Mouse (Mus musculus): ENCODE results near the gene Ttll11. TPM values are rescaled to one million over a fixed set of nuclear protein-coding genes. Genes with fewer than 3 reads are reported as not detected.

Ttll11 gene
- polyA plus RNA-seq, 1 experiment, result not detected

GRCm38 (mm10) chr2:35797998-35798397, 181.7 kb downstream of the Ttll11 start:
- no peak for TF ChIP-seq CTCF (IDR thresholded peaks at IDR 0.05; ENCODE audit: low read depth, low read length)
- no peak for TF ChIP-seq POLR2A (IDR thresholded peaks at IDR 0.05; ENCODE audit: borderline replicate concordance, low read depth, low read length)
- Histone ChIP-seq H3K4me1 (ENCODE audit: control insufficient read depth, insufficient read depth, low read length) (no peaks in the 10 kb centered on the region), H3K27ac (ENCODE audit: insufficient read depth, low read depth, low read length) (no peak overlapping the region), H3K4me3 (ENCODE audit: insufficient read depth, low read length) (no peak overlapping the region)

DNA sequence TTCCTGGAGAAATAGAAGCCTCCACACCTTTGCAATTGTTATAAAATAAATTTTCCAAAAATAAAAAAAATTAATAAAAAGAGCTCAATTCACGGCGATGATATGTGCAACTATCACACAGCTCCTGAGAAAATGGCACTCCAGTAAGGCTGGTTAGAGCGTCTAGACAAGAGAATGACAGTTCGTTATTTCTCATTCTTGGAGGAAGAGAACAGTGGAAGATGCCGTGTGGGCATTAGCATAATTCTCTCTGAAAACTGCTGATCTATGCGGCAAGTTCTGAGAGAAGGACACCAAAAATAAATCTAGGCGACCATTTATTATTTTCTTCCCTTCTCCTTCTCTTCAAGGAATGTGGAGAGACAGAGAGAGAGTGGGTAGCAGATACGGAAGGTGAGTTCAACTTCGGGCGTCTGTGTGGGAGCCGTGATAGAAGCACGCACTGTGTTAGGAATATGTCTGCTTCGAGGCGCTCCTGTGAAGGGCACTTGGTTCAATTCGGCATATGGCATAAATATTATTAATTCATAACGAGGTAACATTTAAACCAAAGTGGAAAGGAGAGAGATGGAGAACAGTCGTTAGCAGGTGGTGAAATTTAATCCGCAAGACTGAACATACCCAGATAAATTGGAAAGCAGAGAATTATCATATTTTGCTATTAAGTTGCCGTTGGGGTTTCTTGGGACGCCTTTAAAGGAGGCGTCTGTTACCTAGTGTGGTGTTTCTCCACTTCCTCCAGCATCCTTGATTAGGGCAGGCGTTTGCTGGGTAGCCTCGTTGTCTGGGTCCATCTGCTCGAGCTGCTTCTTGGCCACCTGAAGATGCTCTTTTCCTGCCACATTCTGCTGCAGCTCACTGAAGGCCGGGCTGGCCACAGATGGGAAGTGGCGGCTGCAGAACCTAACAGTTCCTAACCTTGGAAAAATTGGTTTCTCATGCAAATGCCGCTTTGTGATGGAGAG, 190.1 kb downstream of the Ttll11 start:
- no peaks in the 10 kb centered on the region for H3K4me1 ChIP-seq (ENCODE audit: control insufficient read depth, insufficient read depth, low read length)

DNA sequence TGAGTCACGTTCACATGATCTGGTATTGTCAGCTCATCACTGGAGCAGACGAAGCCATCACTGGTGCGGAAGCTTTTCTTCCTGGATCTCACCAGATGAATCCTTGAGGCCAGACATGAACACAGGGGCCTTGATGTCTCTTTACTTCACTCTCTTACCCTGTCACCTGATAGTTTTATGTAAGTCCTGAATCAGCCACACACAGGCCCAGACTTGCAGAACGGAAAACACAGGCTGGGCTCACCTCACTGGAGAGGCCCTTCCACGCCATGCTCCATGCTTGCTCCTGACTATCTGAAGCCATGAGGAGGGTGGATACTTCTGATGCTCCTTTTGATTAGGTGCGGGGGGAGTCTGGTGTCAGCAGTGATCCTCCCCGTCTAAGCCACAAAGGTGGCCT, 193.8 kb downstream of the Ttll11 start:
- TF ChIP-seq CTCF (IDR thresholded peaks at IDR 0.05; ENCODE audit: low read depth, low read length), result no peak
- no peak for TF ChIP-seq POLR2A (IDR thresholded peaks at IDR 0.05; ENCODE audit: borderline replicate concordance, low read depth, low read length)
- Histone ChIP-seq H3K4me3 (ENCODE audit: insufficient read depth, low read length) (no peak overlapping the region), H3K4me1 (ENCODE audit: control insufficient read depth, insufficient read depth, low read length) (no peaks in the 10 kb centered on the region), H3K27ac (ENCODE audit: insufficient read depth, low read depth, low read length) (no peak overlapping the region)

More for the DNA sequence above, 190.1 kb downstream of the Ttll11 start:
- no peak overlapping the region for H3K27ac ChIP-seq (ENCODE audit: insufficient read depth, low read depth, low read length)
- no peak overlapping the region for H3K4me3 ChIP-seq (ENCODE audit: insufficient read depth, low read length)
- TF ChIP-seq POLR2A (IDR thresholded peaks at IDR 0.05; ENCODE audit: borderline replicate concordance, low read depth, low read length) (no peak), CTCF (IDR thresholded peaks at IDR 0.05; ENCODE audit: low read depth, low read length) (no peak)

GRCm38 (mm10) chr2:35783368-35783767, 196.3 kb downstream of the Ttll11 start:
- H3K4me3 ChIP-seq (ENCODE audit: insufficient read depth, low read length), result no peak overlapping the region
- no peak for TF ChIP-seq POLR2A (IDR thresholded peaks at IDR 0.05; ENCODE audit: borderline replicate concordance, low read depth, low read length)
- TF ChIP-seq CTCF (IDR thresholded peaks at IDR 0.05; ENCODE audit: low read depth, low read length), result no peak
- H3K27ac ChIP-seq (ENCODE audit: insufficient read depth, low read depth, low read length), result no peak overlapping the region
- no peaks in the 10 kb centered on the region for H3K4me1 ChIP-seq (ENCODE audit: control insufficient read depth, insufficient read depth, low read length)

DNA sequence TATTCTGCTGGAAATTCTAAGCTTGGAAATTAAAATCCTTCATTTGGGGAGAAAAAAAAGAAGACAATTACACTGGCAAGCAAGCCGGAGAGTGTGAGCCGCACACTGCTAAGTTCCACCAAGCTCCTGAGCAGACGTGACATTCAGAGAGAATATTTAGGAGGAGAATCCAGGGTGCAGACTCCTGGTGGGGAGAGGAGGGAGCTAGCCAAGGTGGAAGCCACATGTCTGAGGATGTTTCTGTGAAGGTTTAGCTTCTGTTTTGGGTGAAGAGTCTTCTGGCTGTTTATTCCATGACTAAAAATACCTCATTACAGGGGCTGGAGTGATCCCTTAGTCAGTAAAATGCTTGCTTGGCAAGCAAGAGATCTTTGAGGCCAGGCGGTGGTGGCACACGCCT, 200.4 kb downstream of the Ttll11 start:
- Histone ChIP-seq H3K4me1 (ENCODE audit: control insufficient read depth, insufficient read depth, low read length) (no peaks in the 10 kb centered on the region), H3K27ac (ENCODE audit: insufficient read depth, low read depth, low read length) (no peak overlapping the region), H3K4me3 (ENCODE audit: insufficient read depth, low read length) (no peak overlapping the region)
- TF ChIP-seq CTCF (IDR thresholded peaks at IDR 0.05; ENCODE audit: low read depth, low read length), result no peak
- TF ChIP-seq POLR2A (IDR thresholded peaks at IDR 0.05; ENCODE audit: borderline replicate concordance, low read depth, low read length), result no peak

DNA sequence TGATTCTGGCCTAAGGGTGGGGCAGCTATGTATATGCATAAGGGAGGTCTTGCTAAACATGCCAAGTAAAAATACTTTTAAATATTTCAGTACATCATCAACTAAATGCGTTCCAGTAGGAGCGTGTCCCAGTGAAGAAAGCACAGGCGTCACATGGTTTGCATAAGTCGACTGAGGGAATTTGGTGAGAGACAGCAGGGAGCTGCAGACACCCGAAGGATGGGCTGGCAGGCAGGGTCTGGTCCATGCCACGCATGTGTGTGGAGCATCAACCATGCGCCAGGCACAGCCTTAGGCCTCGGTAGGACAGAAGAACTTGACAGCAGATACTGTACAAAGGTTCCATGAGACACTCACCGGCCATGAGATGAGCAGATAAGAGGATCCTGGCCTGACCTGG, 202.8 kb downstream of the Ttll11 start:
- no peak overlapping the region for H3K27ac ChIP-seq (ENCODE audit: insufficient read depth, low read depth, low read length)
- TF ChIP-seq CTCF (IDR thresholded peaks at IDR 0.05; ENCODE audit: low read depth, low read length), result no peak
- TF ChIP-seq POLR2A (IDR thresholded peaks at IDR 0.05; ENCODE audit: borderline replicate concordance, low read depth, low read length), result no peak
- no peak overlapping the region for H3K4me3 ChIP-seq (ENCODE audit: insufficient read depth, low read length)
- no peaks in the 10 kb centered on the region for H3K4me1 ChIP-seq (ENCODE audit: control insufficient read depth, insufficient read depth, low read length)

DNA sequence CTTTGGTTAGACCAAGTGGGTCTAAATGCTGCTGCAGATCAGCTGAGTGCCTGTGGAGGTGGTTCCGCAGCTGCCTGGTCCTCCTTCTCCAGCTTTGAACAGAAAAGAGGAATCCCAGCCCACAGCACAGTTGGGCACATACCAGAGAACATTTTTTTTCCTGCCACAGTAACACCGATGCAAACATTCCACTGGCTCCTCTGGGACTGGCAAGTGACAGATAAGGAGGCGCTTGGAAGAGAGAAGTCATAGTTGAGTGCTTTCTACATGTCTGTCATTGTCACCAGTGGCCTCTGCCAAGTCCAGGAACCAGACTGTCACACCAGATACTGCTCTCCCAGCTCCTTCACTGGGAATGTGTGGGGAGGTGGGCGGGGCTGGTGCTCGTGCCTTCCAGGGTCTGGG, 204.1 kb downstream of the Ttll11 start:
- Histone ChIP-seq H3K4me1 (ENCODE audit: control insufficient read depth, insufficient read depth, low read length) (no peaks in the 10 kb centered on the region), H3K4me3 (ENCODE audit: insufficient read depth, low read length) (no peak overlapping the region), H3K27ac (ENCODE audit: insufficient read depth, low read depth, low read length) (no peak overlapping the region)
- TF ChIP-seq POLR2A (IDR thresholded peaks at IDR 0.05; ENCODE audit: borderline replicate concordance, low read depth, low read length) (no peak), CTCF (IDR thresholded peaks at IDR 0.05; ENCODE audit: low read depth, low read length) (no peak)

DNA sequence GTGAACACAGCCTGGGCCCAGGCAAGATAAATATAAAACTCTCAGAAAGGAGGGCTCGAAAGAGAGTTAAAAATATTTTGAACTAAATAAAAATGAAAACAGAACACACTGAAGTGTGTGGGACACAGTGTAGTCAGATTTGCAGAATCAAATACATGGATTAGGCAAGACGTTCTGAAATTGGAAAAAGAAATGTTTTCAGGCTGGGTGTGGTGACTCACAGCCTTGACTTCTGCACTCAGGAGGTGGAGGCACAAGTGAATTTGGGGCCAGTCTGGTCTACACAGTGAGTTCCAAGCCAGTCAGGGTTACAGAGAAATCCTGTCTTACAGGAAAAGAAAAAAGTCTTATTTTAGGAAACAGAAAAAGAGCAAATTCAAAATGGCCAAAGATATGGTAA, 209.2 kb downstream of the Ttll11 start:
- Histone ChIP-seq H3K4me3 (ENCODE audit: insufficient read depth, low read length) (no peak overlapping the region), H3K27ac (ENCODE audit: insufficient read depth, low read depth, low read length) (no peak overlapping the region), H3K4me1 (ENCODE audit: control insufficient read depth, insufficient read depth, low read length) (no peaks in the 10 kb centered on the region)
- no peak for TF ChIP-seq CTCF (IDR thresholded peaks at IDR 0.05; ENCODE audit: low read depth, low read length)
- no peak for TF ChIP-seq POLR2A (IDR thresholded peaks at IDR 0.05; ENCODE audit: borderline replicate concordance, low read depth, low read length)

- TF ChIP-seq POLR2A (IDR thresholded peaks at IDR 0.05; ENCODE audit: borderline replicate concordance, low read depth, low read length) (no peak), CTCF (IDR thresholded peaks at IDR 0.05; ENCODE audit: low read depth, low read length) (no peak)
- Histone ChIP-seq H3K4me1 (ENCODE audit: control insufficient read depth, insufficient read depth, low read length) (no peaks in the 10 kb centered on the region), H3K27ac (ENCODE audit: insufficient read depth, low read depth, low read length) (no peak overlapping the region), H3K4me3 (ENCODE audit: insufficient read depth, low read length) (no peak overlapping the region)
Measured at GRCm38 (mm10) chr2:35769398-35769797, 210.3 kb downstream of the Ttll11 start.

DNA sequence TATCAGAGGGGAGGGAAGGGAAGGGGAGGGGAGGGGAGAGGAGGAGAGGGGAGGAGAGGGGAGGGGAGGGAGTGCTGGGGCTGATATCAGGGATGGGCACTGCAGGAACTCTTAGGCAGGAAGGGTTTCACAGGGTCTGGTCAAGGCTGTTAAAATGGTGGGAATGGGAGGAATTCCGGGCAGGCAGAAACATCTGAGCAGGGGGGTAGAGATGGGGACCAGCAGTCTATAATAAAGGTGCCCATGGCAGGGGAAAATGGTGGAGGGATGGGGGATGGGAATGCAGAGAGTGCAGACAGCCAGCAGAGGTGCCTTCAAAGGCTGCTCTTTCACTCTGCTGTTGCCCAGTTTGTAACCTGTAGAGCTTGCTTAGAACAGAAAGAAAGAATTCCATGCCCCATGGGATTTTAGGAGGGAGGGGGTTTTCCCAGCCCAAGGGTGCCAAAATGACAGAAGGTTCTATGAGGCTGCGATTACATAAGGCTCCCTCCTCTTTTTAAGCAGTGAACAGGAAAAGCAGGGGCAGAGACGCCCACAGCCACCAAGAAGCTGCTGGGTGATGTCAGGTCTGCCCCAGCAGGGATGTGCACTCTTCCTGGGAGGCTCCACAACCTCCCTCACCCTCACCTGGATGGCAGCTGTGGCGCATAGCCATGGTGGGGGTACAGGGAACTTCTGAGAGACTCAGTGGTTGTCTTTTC, 211.0 kb downstream of the Ttll11 start:
- Histone ChIP-seq H3K27ac (ENCODE audit: insufficient read depth, low read depth, low read length) (no peak overlapping the region), H3K4me3 (ENCODE audit: insufficient read depth, low read length) (no peak overlapping the region), H3K4me1 (ENCODE audit: control insufficient read depth, insufficient read depth, low read length) (no peaks in the 10 kb centered on the region)
- TF ChIP-seq POLR2A (IDR thresholded peaks at IDR 0.05; ENCODE audit: borderline replicate concordance, low read depth, low read length) (no peak), CTCF (IDR thresholded peaks at IDR 0.05; ENCODE audit: low read depth, low read length) (no peak)

Data from bone marrow macrophage, adult 2 months (primary cell).